Comparison of ENCODE assay signal across 11 mouse cellular contexts in genomic region chr4:140244161-140244813, GRCm38 (mm10). TPM values are rescaled to one million over a fixed set of nuclear protein-coding genes. Genes with fewer than 3 reads are reported as not detected.
DNase-seq lines count a peak whose midpoint lies in the region; ATAC-seq and TF ChIP-seq lines count a peak whose summit lies in the region.
"Had no signal": no experiment of that assay in that cellular context is flagged by ENCODE, and none has a peak within 500 bp of the region (broad histone marks: within the 10 kb centered on the region; RNA-seq: fewer than 3 reads in every experiment).

No protein-coding gene starts in this region.

- WGBS in lung, postnatal 0 days, result 2% methylated on average over 33 of the region's 40 CpGs
- 2% methylated on average over 40 of the region's 40 CpGs for WGBS in forebrain, embryonic 16.5 days
- 2% methylated on average over 40 of the region's 40 CpGs for WGBS in neural tube, embryonic 12.5 days

- H3K27ac ChIP-seq in lung, postnatal 0 days (ENCODE audit: low read length), result no peak overlapping the region
- no peak overlapping the region for H3K27ac ChIP-seq in forebrain, embryonic 16.5 days (ENCODE audit: low read length)
- H3K27ac ChIP-seq in neural tube, embryonic 12.5 days, result no peak overlapping the region
- H3K27ac ChIP-seq: heart, embryonic 13.5 days; liver, embryonic 14.5 days had no signal

- no peaks in the 10 kb centered on the region for H3K36me3 ChIP-seq in lung, postnatal 0 days (ENCODE audit: insufficient read depth, low read length)
- H3K36me3 ChIP-seq in forebrain, embryonic 16.5 days (ENCODE audit: control insufficient read depth, insufficient read depth), result no peaks in the 10 kb centered on the region
- no peaks in the 10 kb centered on the region for H3K36me3 ChIP-seq in neural tube, embryonic 12.5 days
- H3K36me3 ChIP-seq: heart, embryonic 13.5 days had no signal

- TF ChIP-seq CTCF in lung, postnatal 0 days (IDR thresholded peaks at IDR 0.05), result 0 out of 2 replicates have a peak, but pooled peaks have one; percentile 2

- H3K4me2 ChIP-seq in lung, postnatal 0 days (replicated peaks; ENCODE audit: low read depth, low read length), result no peak overlapping the region
- peak overlapping the region; percentile 66 for H3K4me2 ChIP-seq in forebrain, embryonic 16.5 days (ENCODE audit: low read length)
- H3K4me2 ChIP-seq in neural tube, embryonic 12.5 days (replicated peaks), result peak overlapping the region; percentile 89
- H3K4me2 ChIP-seq: heart, embryonic 13.5 days had no signal

- no peak for TF ChIP-seq EP300 in lung, postnatal 0 days (IDR thresholded peaks at IDR 0.05)

- H3K4me3 ChIP-seq in lung, postnatal 0 days (ENCODE audit: low read depth, low read length), result no peak overlapping the region
- peak overlapping the region; percentile 52 for H3K4me3 ChIP-seq in forebrain, embryonic 16.5 days (replicated peaks; ENCODE audit: low read length)
- H3K4me3 ChIP-seq in neural tube, embryonic 12.5 days, result peak overlapping the region; percentile 53
- H3K4me3 ChIP-seq: heart, embryonic 13.5 days had no signal

- no peaks in the 10 kb centered on the region for H3K4me1 ChIP-seq in lung, postnatal 0 days (ENCODE audit: insufficient read depth, low read depth, low read length)
- H3K4me1 ChIP-seq in forebrain, embryonic 16.5 days (replicated peaks; ENCODE audit: control insufficient read depth, insufficient read depth, low read length), result peaks cover 36% of the 10 kb centered on the region
- H3K4me1 ChIP-seq in neural tube, embryonic 12.5 days, result peaks cover 54% of the 10 kb centered on the region

- no peak overlapping the region for H3K9ac ChIP-seq in lung, postnatal 0 days (replicated peaks; ENCODE audit: low read depth)
- peak overlapping the region; percentile 54 for H3K9ac ChIP-seq in forebrain, embryonic 16.5 days (replicated peaks; ENCODE audit: low read depth, low read length)
- H3K9ac ChIP-seq in neural tube, embryonic 12.5 days, result 0 out of 2 replicates have a peak overlapping the region, but pooled peaks have one; percentile 2
- H3K9ac ChIP-seq: heart, embryonic 13.5 days; liver, embryonic 14.5 days had no signal

- no peak for ATAC-seq in lung, postnatal 0 days
- no peak for ATAC-seq in forebrain, embryonic 16.5 days
- no peak for ATAC-seq in neural tube, embryonic 12.5 days (ENCODE audit: low FRiP score, low read depth)
- ATAC-seq in frontal cortex, adult (ENCODE audit: low TSS enrichment), result no peak

- DNase-seq in lung, postnatal 0 days (ENCODE audit: low spot score), result no peak
- no peak for DNase-seq in lung, postnatal 25 days (ENCODE audit: low spot score)
- DNase-seq in cerebellum, adult 9-11 months, result peak; percentile 81
- no peak for DNase-seq in heart, adult 9 months (ENCODE audit: low spot score in 2 of 2)
- DNase-seq in yolk sac, embryonic 10.5 days (ENCODE audit: low spot score), result no peak
- DNase-seq: thymus, postnatal 36 days had no signal

- peaks cover 59% of the 10 kb centered on the region for H3K27me3 ChIP-seq in lung, postnatal 0 days (replicated peaks; ENCODE audit: insufficient read depth, low read length)
- H3K27me3 ChIP-seq in forebrain, embryonic 16.5 days (replicated peaks; ENCODE audit: control insufficient read depth, insufficient read depth, low read length), result peaks cover 10% of the 10 kb centered on the region; the same call in 1 of the 2 replicates
- peaks cover 69% of the 10 kb centered on the region for H3K27me3 ChIP-seq in neural tube, embryonic 12.5 days (replicated peaks)

- no peaks in the 10 kb centered on the region for H3K9me3 ChIP-seq in lung, postnatal 0 days (ENCODE audit: low read length)
- H3K9me3 ChIP-seq in forebrain, embryonic 16.5 days (ENCODE audit: control insufficient read depth, low read length), result no peaks in the 10 kb centered on the region
- no peaks in the 10 kb centered on the region for H3K9me3 ChIP-seq in neural tube, embryonic 12.5 days
- H3K9me3 ChIP-seq: heart, embryonic 13.5 days had no signal

RNA-seq across cellular contexts. Expression of gene Igsf21, which starts 2.3 kb away (rescaled TPM):
- polyA plus RNA-seq in lung, postnatal 0 days (2015; fragmentation: Nextera tagmentation; extraction: Ambion mirVana), result 0.13 and 0.26 TPM in 2 replicates
- 46.8 and 50.9 TPM in 2 replicates for polyA plus RNA-seq in forebrain, embryonic 16.5 days (2015; fragmentation: Nextera tagmentation; extraction: Ambion mirVana)
- 25.5 and 28.6 TPM in 2 replicates for polyA plus RNA-seq in neural tube, embryonic 12.5 days (2016; fragmentation: Nextera tagmentation; extraction: Ambion mirVana)

Comparison
In these comparisons a context has a peak if more than half of its experiments do, and no peak if none do; other contexts are left out.
1. RNA of gene Igsf21, which starts 2.3 kb away (polyA plus RNA-seq): 46.8 to 50.9 TPM in forebrain, embryonic 16.5 days and 25.5 to 28.6 TPM in neural tube, embryonic 12.5 days; 0.13 to 0.26 TPM in lung, postnatal 0 days; every median in the first group is over 10 times any median in the second.